Mouse (Mus musculus) lung, embryonic 15.5 days (tissue): ENCODE measurements around the gene Gm49368. TPM values are rescaled to one million over a fixed set of nuclear protein-coding genes. Genes with fewer than 3 reads are reported as not detected.

ENCODE experiments used
- ATAC-seq: fragments of 200-750 bp; cut with Nextera tagmentation; 2 replicates; pipeline ENCODE4 v1.8.0; 2017; ENCODE audit warnings: moderate number of reproducible peaks, borderline replicate concordance; ENCODE audit not compliant: low FRiP score, low TSS enrichment; ENCODE audit errors: extremely low read depth
- H3K27ac ChIP-seq: fragments of 300-500 bp; sonication (generic); 2 replicates; pipeline ENCODE4 v1.5.1; 2015; ENCODE audit warnings: moderate library complexity, mild to moderate bottlenecking, inconsistent platforms
- H3K27me3 ChIP-seq: fragments of 300-500 bp; sonication (generic); 2 replicates; pipeline ENCODE4 v1.6.1; 2015; ENCODE audit warnings: inconsistent platforms
- H3K36me3 ChIP-seq: fragments of 300-500 bp; sonication (generic); 2 replicates; pipeline ENCODE4 v1.6.1; 2015; ENCODE audit warnings: inconsistent platforms
- H3K4me1 ChIP-seq: fragments of 300-500 bp; sonication (generic); 2 replicates; pipeline ENCODE4 v1.6.1; 2015; ENCODE audit warnings: inconsistent platforms
- H3K4me2 ChIP-seq: fragments of 300-500 bp; sonication (generic); 2 replicates; pipeline ENCODE4 v1.6.1; 2015; ENCODE audit warnings: inconsistent platforms, mild to moderate bottlenecking, moderate library complexity
- H3K4me3 ChIP-seq: fragments of 300-500 bp; sonication (generic); 2 replicates; pipeline ENCODE4 v1.5.1; 2015; ENCODE audit warnings: mild to moderate bottlenecking, inconsistent platforms
- H3K9ac ChIP-seq: fragments of 300-500 bp; sonication (generic); 2 replicates; pipeline ENCODE4 v1.6.1; 2015; ENCODE audit warnings: inconsistent platforms
- H3K9me3 ChIP-seq: fragments of 300-500 bp; sonication (generic); 2 replicates; pipeline ENCODE4 v1.6.1; 2016; ENCODE audit warnings: inconsistent platforms
- WGBS: fragments of 180-500 bp; shearing (Covaris S2); methylation state at CpG from one replicate; pipeline ENCODE4 v1.1.7; 2015; 5-methylcytosine and 5-hydroxymethylcytosine counted together
- polyA plus RNA-seq: library from polyadenylated mRNA; unstranded; fragments of >200 nt; fragmentation: Nextera tagmentation; extraction: Ambion mirVana; gene quantifications from 2 replicates; pipeline ENCODE4 v1.2.1, GENCODE M21; 2015

Gm49368 gene
- polyA plus RNA-seq, 1 experiment from 2014 or later, result not detected

GRCm38 (mm10) chr7:128107462-128107861 lies 45.0 kb downstream of the Gm49368 start:
- Histone ChIP-seq H3K4me1 (no peaks in the 10 kb centered on the region), H3K4me2 (no peak overlapping the region), H3K9me3 (no peaks in the 10 kb centered on the region), H3K36me3 (no peaks in the 10 kb centered on the region), H3K27ac (no peak overlapping the region), H3K9ac (no peak overlapping the region), H3K4me3 (no peak overlapping the region), H3K27me3 (no peaks in the 10 kb centered on the region)
- WGBS, result 80% methylated on average over 7 of the region's 7 CpGs
- no peak for ATAC-seq

GRCm38 (mm10) chr7:128110314-128110713 lies 47.8 kb downstream of the Gm49368 start:
- Histone ChIP-seq H3K9ac (no peak overlapping the region), H3K4me1 (no peaks in the 10 kb centered on the region), H3K27me3 (no peaks in the 10 kb centered on the region), H3K36me3 (no peaks in the 10 kb centered on the region), H3K27ac (no peak overlapping the region), H3K9me3 (no peaks in the 10 kb centered on the region), H3K4me2 (no peak overlapping the region), H3K4me3 (no peak overlapping the region)
- ATAC-seq, result no peak
- WGBS, result 46% methylated on average over 2 of the region's 2 CpGs

GRCm38 (mm10) chr7:128112131-128112530 lies 49.6 kb downstream of the Gm49368 start:
- Histone ChIP-seq H3K9me3 (no peaks in the 10 kb centered on the region), H3K4me2 (no peak overlapping the region), H3K4me3 (no peak overlapping the region), H3K36me3 (no peaks in the 10 kb centered on the region), H3K27me3 (no peaks in the 10 kb centered on the region), H3K4me1 (no peaks in the 10 kb centered on the region), H3K9ac (no peak overlapping the region), H3K27ac (no peak overlapping the region)
- ATAC-seq, result no peak
- WGBS, result 87% methylated on average over 11 of the region's 11 CpGs

GRCm38 (mm10) chr7:128114371-128115105 lies 52.1 kb downstream of the Gm49368 start:
- ATAC-seq, result no peak
- Histone ChIP-seq H3K4me2 (no peak overlapping the region), H3K9me3 (no peaks in the 10 kb centered on the region), H3K9ac (no peak overlapping the region), H3K36me3 (no peaks in the 10 kb centered on the region), H3K27me3 (no peaks in the 10 kb centered on the region), H3K4me3 (no peak overlapping the region), H3K27ac (no peak overlapping the region), H3K4me1 (no peaks in the 10 kb centered on the region)
- WGBS, result 88% methylated on average over 11 of the region's 11 CpGs

- Histone ChIP-seq H3K27ac (no peak overlapping the region), H3K27me3 (no peaks in the 10 kb centered on the region), H3K36me3 (no peaks in the 10 kb centered on the region), H3K9me3 (no peaks in the 10 kb centered on the region), H3K9ac (no peak overlapping the region), H3K4me1 (no peaks in the 10 kb centered on the region), H3K4me3 (no peak overlapping the region), H3K4me2 (no peak overlapping the region)
- no peak for ATAC-seq
- WGBS, result 71% methylated on average over 5 of the region's 5 CpGs
These were observed 52.9 kb downstream of the Gm49368 start for GRCm38 (mm10) chr7:128115211-128115958.

GRCm38 (mm10) chr7:128116396-128116795 lies 53.9 kb downstream of the Gm49368 start:
- WGBS, result 82% methylated on average over 5 of the region's 5 CpGs
- H3K4me1 ChIP-seq, result no peaks in the 10 kb centered on the region
- H3K4me3 ChIP-seq, result no peak overlapping the region
- ATAC-seq, result no peak
- no peak overlapping the region for H3K4me2 ChIP-seq
- H3K27me3 ChIP-seq, result no peaks in the 10 kb centered on the region
- no peak overlapping the region for H3K27ac ChIP-seq
- H3K36me3 ChIP-seq, result no peaks in the 10 kb centered on the region
- H3K9ac ChIP-seq, result no peak overlapping the region
- H3K9me3 ChIP-seq, result no peaks in the 10 kb centered on the region

- Histone ChIP-seq H3K4me2 (no peak overlapping the region), H3K36me3 (no peaks in the 10 kb centered on the region), H3K4me3 (no peak overlapping the region), H3K4me1 (no peaks in the 10 kb centered on the region), H3K9me3 (no peaks in the 10 kb centered on the region), H3K9ac (no peak overlapping the region), H3K27ac (no peak overlapping the region), H3K27me3 (no peaks in the 10 kb centered on the region)
- 73% methylated on average over 6 of the region's 6 CpGs for WGBS
- no peak for ATAC-seq
These were observed 57.4 kb downstream of the Gm49368 start for GRCm38 (mm10) chr7:128119726-128120490.

- no peaks in the 10 kb centered on the region for H3K4me1 ChIP-seq
- no peak within 1 kb of the TSS for H3K4me3 ChIP-seq
- no peaks in the 10 kb centered on the region for H3K36me3 ChIP-seq
- H3K9ac ChIP-seq, result no peak within 1 kb of the TSS
- no peak within 1 kb of the TSS for H3K27ac ChIP-seq
- no peak for ATAC-seq
- 53% methylated on average over 8 of the region's 8 CpGs for WGBS
- H3K9me3 ChIP-seq, result no peaks in the 10 kb centered on the region
- H3K27me3 ChIP-seq, result no peaks in the 10 kb centered on the region
- no peak within 1 kb of the TSS for H3K4me2 ChIP-seq
These were observed 66.5 kb downstream of the Gm49368 start, which contains the start of gene Itgax for GRCm38 (mm10) chr7:128128741-128129720. Itgax (plus strand) TSS chr7:128129547.

- ATAC-seq, result no peak
These were observed 69.7 kb downstream of the Gm49368 start for GRCm38 (mm10) chr7:128132148-128132547.

GRCm38 (mm10) chr7:128133596-128133995 lies 71.1 kb downstream of the Gm49368 start:
- H3K4me2 ChIP-seq, result no peak overlapping the region
- no peaks in the 10 kb centered on the region for H3K4me1 ChIP-seq
- no peak overlapping the region for H3K4me3 ChIP-seq
- WGBS, result 73% methylated on average over 2 of the region's 2 CpGs
- H3K9ac ChIP-seq, result no peak overlapping the region
- H3K36me3 ChIP-seq, result no peaks in the 10 kb centered on the region
- no peak overlapping the region for H3K27ac ChIP-seq
- no peaks in the 10 kb centered on the region for H3K27me3 ChIP-seq
- no peak for ATAC-seq
- no peaks in the 10 kb centered on the region for H3K9me3 ChIP-seq

More at GRCm38 (mm10) chr7:128132148-128132547, 69.7 kb downstream of the Gm49368 start:
- Histone ChIP-seq H3K4me1 (no peaks in the 10 kb centered on the region), H3K4me3 (no peak overlapping the region), H3K36me3 (no peaks in the 10 kb centered on the region), H3K27me3 (no peaks in the 10 kb centered on the region), H3K4me2 (no peak overlapping the region), H3K27ac (no peak overlapping the region), H3K9ac (no peak overlapping the region), H3K9me3 (no peaks in the 10 kb centered on the region)
- 75% methylated on average over 5 of the region's 5 CpGs for WGBS

GRCm38 (mm10) chr7:128136927-128137326 lies 74.4 kb downstream of the Gm49368 start:
- Histone ChIP-seq H3K9ac (no peak overlapping the region), H3K27me3 (no peaks in the 10 kb centered on the region), H3K9me3 (no peaks in the 10 kb centered on the region), H3K36me3 (no peaks in the 10 kb centered on the region), H3K27ac (no peak overlapping the region), H3K4me2 (no peak overlapping the region), H3K4me1 (no peaks in the 10 kb centered on the region), H3K4me3 (no peak overlapping the region)
- ATAC-seq, result no peak
- WGBS, result 26% methylated on average over 4 of the region's 4 CpGs
